Mouse (Mus musculus) ES-E14 (cell line): ENCODE results near the gene Trpv2.

Source experiments
- CHD2 ChIP-seq: IDR thresholded peaks from 2 replicates; pipeline ENCODE4 v1.6.1; 2014; ENCODE audit warnings: mild to moderate bottlenecking, low read depth, low read length, inconsistent platforms
- HCFC1 ChIP-seq: IDR thresholded peaks from 2 replicates; pipeline ENCODE4 v1.6.1; 2012; ENCODE audit warnings: low read length, inconsistent platforms, borderline replicate concordance; ENCODE audit not compliant: insufficient read depth
- MAFK ChIP-seq: IDR thresholded peaks from 2 replicates; pipeline ENCODE4 v1.6.1; 2014; ENCODE audit warnings: mild to moderate bottlenecking, low read depth, low read length, inconsistent platforms; ENCODE audit not compliant: insufficient read depth
- ZC3H11A ChIP-seq: IDR thresholded peaks from 2 replicates; pipeline ENCODE4 v1.6.1; 2012; ENCODE audit warnings: low read depth, mild to moderate bottlenecking, inconsistent platforms, low read length, borderline replicate concordance

DNA sequence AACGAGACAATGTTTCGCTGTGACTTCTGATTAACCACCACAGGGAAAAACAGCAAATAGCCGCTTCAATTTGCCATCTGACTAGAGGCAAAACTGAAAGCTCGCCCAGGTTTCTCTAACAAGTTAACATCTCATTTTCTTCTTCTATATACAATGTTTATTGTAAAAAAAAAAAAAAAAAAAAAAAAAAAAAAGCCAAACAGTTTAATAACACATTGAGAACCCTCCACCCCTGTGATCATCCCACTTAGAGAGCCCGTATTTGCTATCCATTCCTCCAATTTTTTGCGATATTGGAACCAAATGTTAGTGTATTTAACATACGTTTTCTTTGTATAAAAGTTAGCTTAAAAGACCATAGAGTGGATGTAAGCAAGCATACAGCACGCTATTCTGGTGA lies 37.2 kb upstream of the Trpv2 start:
- TF ChIP-seq HCFC1: no peak
- no peak for TF ChIP-seq MAFK
- TF ChIP-seq ZC3H11A: no peak
- no peak for TF ChIP-seq CHD2
